Mouse (Mus musculus) frontal cortex, adult (tissue): Measurements from ENCODE around the gene Ripply1.

Experiments used
- ATAC-seq: cut with Nextera tagmentation; 2 replicates; pipeline ENCODE4 v1.9.2; 2017; ENCODE audit warnings: mild to moderate bottlenecking, moderate library complexity, mixed read lengths; ENCODE audit not compliant: low TSS enrichment

Ripply1 gene

DNA sequence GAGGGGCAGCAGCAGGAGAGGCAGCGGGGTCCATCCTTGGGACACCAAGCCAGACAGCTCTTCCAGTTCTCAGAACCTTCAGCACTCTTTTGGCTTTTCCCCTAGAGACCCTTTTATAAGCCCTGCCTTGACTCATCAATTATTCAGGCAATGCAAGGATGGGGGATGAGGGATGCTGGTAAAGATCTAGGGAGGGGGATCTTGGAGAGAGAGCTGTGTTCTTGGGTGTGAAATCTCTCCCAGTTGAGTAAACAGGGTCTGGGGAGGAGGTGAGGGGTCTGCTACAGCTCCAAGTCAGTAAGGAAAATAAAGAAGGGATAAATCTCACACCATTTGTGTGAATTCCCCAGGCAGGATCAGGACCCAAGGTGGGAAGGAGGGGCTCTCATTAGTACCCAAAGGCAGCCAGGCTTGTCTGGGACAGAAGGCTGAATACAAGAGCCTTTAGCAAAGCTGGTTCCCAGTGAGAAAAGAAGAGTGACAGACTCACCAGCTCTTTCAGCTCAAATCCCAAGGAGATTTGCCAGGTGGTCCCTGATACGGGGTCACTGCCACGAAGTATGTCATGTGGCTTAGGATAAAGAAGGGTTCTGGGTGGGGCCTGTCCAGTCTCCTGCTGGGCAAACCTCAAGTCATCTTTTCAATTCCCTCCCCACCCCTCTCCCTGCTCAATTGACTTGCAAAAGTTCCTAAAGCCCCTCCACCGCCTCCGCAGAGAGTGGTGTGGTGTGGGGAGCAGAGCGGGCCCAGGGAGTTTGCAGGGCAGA is at the start of gene Ripply1:
TSS of gene Ripply1 (minus strand) at position 76 of the 767 bp plus-strand sequence.
- no peak for ATAC-seq

DNA sequence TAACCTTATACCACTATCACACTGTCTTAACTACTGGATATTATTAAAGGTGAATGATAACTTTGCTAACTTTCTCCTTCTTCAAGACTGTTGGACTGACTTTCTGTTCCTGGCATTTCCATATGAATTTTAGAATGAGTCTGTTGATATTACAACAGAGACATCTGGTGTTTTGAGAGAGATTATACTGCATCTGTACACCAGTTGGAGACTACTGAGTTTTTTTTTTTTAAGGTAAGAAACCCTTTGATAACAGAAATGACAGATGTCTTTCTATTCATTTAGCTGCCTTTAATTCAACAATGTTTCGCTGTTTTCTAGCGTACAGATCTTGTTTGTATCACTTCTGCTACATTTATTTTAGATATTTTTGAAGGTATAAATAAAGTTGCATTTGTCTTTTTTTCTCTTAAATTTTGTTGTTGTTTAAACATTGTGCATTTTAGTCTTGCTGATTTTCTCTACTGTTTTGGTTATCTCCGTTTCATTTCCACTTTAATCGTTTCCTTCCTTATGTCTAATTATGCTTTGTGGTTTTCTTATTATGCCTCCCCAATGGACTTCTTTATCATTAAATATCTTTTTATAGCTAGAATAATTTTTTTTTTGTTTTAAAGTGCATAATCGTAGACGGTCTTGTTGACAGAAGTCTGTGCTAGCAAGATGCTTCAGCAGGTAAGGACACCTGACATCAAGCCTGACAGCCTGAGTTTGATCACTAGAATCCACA is 46.4 kb upstream of the Ripply1 start:
- ATAC-seq: no peak

DNA sequence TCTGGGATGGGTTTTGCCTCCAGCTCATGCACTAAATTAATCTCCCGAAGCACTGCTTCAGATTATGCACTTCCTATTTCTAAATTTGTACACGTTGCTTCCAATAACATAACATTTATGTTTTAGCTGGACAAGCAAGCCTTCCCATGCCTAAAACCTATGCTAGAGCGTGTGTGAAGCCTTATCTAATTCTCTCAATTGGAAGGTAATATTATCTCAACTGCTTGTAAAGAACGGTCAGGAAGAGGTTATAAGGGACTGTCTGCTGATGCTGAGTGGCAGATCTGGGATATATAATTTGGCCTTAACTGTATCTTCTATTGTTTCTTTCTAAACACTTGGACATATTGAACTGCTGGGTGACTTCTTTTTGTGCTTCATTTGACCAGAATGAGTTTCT is 44.8 kb upstream of the Ripply1 start:
- ATAC-seq: no peak

DNA sequence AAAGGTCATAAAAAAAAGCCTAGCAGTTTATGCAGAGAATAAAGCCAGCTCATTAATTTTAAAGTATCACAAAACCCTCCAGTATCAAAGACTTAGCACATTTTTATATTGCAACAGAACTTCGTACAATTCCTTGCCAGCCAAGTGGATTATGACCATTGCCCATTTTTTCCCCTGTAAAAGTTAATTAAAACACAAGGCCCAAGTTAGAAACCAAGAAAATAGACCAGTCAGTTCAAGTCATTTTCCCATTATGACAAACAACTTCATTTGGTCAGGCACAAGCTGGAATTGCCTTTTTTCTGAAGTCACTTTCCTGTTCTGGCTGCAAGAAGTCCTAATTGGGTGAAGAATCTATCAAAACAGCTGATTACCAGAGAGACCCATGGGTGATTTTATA is 43.2 kb upstream of the Ripply1 start:
- no peak for ATAC-seq

DNA sequence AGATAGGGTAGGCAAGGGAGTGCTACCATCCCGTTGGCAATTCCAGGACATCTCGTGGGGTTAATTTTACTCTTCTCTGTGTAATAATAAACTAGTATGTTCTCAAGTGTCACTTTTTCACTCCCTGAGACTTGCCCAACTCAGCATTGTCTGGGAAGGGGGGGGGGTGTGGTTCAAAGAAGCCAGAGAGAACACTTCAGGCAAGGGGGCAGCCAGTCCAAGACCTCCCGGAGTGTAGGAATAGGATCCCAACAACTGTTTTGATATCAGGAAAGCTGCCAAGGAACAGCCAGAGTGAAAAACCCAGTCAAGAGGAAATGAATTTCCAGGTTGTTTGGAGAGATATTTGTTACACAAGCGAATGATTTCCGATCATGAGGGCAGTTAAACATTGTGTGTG is 33.0 kb upstream of the Ripply1 start:
- ATAC-seq: no peak

DNA sequence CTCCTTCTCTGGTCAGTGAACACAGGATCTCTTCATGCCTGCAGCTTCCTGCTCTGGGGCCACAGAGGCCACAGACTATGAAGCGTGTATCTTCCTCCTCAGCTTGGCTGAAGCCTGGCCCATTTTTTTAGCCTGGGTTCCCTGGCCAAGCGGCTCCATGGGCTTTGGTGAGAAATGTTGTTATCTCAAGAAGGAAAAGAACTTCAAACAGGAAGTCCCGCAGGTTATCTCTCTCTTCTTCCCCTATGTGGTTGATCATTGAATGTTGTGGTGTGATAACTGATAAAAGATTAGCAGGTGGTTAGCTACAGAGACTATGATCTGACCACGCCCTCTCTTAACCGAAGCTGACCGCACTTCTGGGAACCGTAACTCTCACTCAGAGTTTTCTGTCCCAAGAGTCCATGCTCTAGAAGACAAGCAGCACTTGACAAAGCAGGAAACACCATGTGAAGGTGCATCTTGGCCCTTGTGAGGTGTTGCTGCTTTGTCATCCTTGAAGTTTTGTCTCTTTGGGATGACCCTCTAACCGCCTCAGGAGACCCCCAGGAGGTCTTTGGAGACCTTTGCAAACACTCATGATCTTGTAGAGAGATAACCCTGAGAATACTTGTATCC is 32.0 kb upstream of the Ripply1 start:
- no peak for ATAC-seq

DNA sequence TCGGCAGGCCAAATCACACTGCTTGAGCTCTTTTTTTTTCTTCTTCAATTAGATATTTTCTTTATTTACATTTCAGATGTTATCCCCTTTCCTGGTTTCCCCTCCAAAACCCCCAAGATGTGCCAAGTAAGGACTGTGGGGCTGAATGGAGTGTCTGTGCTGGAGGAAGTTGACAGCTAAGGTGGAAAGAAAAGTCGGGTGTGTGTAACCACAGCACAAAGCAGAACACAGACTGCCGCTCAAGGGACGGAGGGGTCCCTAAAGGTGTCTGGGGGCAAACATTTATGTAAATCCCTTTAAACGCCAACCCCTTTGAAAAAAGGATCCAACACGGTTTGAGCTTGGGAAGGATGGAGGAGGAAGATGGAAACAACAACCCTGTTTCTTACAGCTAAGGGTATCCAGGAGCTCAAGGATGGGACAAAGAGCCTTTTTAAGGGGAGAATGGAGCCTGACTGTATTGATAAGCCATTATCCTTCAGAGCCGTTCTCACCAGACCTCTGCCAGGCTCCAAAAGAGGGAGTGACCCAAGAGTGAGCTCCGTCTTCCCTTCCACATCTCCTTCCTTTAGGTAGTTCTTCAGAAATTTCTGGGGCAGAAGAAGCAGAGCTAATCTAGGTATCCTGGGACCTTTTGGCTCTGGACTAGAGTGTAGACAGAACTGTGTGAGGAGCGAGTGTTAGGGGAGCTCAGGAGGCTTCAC is 31.3 kb upstream of the Ripply1 start:
- no peak for ATAC-seq

DNA sequence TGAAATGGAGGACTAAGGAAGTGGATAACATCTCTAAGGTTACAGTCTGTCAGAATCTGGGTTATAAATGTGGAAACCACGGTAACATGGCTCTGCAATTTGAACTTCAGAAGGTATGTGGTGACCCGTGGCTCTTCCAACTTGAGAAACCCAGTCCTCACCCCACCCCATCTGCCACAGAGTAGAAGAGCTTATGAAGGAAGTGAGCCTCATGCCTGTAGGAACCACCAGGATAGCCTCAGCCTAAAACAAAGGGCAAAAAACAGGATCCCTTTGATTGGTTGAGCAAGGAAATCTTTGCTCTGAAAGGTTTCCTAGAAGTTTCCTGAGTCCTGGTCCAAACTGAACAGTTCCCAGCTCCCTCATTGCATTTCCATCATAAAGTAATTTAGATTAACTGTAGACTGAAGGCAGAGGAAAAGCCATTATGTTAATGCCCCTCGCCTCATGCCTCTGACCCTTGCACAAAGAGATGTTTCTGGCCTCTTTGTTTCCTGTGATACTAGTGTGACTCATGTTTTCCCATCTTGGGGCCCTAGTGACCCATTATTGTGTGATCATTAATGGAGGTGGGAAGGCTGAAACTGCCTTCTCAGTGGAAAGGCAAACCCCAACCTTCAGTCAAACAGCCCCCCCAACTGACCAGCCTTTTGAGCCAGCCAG is 30.6 kb upstream of the Ripply1 start:
- ATAC-seq: no peak

DNA sequence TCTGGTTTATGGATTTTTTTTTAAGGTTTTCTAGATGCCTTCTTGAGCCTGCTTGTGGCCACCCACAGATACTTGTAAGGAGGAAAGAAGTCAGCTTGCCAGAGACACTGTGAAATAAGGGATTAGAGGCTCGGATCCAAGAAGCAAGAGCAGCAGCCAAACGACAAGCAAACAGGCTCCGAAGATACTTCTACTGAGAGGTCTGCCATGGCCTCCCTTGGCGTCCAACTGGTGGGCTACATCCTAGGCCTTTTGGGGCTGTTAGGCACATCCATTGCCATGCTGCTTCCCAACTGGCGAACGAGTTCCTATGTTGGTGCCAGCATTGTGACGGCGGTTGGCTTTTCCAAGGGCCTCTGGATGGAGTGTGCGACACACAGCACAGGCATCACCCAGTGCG is 26.3 kb upstream of the Ripply1 start:
- peak; percentile 38; the same call in 1 of the 2 replicates for ATAC-seq

DNA sequence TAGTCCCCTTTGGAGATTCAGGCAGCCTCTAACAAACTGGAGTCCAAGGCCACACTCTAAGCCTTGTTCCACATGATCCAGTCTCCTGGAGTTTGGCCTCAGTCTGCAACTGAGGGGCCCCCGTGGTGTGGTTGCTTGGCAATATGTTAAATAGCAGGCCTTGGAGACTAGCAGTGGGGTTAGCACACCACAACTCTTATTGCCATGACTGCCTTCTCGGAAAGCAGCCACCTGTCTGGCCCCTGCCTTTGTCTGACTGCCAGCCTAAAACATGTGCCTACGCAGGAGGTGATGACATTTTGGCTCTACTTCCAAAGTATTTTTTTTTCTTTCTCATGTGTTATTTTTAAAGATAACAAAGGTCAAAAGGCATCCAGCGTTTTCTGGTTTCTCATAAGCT is 25.9 kb upstream of the Ripply1 start:
- ATAC-seq: no peak

DNA sequence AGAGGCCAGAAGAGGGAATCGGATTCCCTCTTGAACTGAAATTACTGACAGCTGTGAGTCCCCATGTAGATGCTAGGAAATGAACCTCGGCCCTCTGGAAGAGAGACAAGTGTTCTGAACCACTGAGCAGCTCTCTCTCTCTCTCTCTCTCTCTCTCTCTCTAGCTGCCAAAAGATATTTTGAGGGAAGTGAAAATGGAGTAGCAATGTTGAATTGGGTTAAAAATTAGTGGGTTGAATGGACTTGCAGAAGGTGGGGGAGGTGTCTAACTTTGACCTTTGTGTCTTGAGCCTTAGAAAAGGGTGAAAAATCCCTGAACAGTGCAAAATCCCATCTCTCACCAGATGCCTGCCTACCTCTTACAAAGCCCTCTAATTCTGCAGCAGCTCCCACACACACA is 25.2 kb upstream of the Ripply1 start:
- ATAC-seq: no peak

DNA sequence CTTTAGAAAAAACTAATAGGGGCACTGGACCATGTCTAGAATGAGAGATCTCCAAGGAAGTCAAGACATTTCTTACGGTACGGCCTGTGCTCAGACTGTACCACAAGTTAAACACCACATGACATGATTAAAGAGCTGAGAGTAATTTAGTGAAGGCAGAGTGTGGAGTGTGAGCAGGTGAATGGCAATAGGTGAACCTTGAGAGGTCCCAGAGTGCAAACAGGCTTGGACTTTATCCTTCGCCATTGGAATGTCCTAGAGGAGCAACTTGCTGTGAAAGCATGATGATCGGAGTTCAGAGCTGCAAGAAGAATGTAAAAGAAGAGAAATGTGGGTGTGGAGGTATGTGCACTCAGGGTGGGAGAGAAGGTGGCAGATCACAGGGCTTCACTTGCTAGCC is 23.8 kb upstream of the Ripply1 start:
- no peak for ATAC-seq

DNA sequence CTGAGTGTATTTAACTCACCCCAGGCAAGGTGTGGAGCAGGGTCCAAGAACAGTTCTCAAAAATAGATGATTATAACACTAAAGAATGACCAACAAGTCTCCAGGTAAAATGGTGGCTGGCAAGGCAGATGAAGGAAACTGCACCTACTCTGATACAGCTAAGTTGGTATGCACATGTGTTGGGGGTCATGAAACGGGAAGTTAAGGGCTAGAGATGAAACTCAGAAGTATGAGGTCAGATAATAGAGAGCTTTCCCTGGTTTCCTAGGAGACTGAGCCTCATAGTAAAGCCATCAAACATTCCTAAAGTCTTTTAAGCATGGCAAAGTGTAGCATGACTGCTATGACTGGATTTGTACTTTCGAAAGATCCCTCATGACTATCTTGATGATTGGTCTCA is 20.9 kb upstream of the Ripply1 start:
- no peak for ATAC-seq

DNA sequence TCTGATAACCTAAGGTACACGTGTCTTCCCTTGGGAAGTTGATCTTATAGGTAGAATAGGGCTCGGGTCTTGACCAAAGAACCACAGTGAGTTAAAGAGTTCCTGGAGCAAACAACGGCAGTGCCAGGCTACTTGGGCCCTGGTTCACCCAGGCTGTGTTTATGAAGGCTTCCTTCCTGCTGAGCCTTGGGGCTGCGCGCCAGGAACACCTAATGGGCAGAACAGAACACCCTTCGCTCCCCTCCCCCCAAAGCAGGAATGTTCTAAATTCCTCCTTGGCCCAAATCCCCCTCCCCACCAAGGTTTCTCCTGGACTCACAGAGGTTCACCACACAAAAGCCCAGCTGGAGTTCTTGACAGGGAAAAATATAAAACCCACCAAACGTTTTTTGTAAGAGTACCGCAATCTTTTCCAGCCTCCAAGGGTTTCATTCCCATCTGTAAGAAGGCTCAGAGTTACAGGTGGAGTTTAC is 18.3 kb upstream of the Ripply1 start, which contains the start of gene Cldn2:
TSS of gene Cldn2 (plus strand) at position 423 of the 473 bp plus-strand sequence.
- no peak for ATAC-seq

DNA sequence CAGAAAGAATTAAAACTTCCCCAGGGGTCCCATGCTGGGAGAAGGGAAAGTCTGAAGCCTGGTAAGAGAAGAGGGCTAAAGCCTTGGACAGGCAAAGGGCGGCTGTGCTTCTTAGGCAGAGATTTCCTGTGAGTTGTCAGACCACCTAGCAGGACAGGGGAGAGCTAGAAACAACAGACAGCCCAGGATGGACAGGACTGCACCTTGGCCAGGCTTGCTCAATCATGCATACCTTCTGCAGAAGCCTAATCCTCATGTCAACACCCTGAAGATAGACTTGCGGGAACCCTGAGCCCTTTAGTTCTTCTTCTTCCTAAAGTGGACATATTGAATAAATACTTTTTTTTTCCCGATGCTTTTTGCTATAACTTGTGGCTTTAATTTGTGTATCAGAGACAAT is 17.8 kb upstream of the Ripply1 start:
- ATAC-seq: no peak

DNA sequence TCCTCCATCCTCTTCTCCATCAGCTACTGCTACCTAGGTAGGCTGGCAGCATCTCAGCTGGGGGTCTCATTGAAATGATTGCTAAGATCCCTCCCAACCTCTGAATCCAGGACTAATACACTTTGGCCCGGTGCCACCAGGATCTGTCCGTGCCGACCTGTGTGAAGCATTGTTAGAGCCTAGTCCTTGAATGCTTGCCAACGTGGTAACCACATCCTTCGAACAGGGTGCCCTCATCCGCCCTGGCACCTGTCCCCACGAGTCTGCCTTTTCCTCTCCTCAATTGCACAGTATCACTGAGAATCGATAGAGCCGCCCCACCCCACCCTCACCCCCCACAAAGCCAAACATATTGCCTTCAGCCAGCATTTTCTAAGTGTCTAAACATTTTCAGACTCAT is 15.7 kb upstream of the Ripply1 start:
- no peak for ATAC-seq

DNA sequence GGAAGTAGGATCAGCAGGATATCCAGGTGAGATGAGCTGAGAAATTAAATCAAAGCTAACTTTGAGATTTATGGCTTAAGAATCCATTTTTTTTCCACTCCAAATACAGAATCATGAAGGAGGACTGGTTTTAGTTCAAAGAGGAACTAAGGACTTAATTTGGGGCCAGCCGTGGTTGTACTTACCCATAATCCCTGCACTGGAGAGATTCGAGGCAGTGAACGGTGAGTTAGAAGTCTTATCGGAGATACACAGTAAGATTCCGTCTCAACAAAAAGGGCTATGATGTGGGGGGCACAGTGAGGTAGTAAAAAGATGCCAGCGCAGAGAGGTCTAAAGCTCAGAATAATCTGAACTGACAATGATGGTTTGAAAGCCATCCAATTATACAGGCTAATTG is 13.9 kb upstream of the Ripply1 start:
- no peak for ATAC-seq

DNA sequence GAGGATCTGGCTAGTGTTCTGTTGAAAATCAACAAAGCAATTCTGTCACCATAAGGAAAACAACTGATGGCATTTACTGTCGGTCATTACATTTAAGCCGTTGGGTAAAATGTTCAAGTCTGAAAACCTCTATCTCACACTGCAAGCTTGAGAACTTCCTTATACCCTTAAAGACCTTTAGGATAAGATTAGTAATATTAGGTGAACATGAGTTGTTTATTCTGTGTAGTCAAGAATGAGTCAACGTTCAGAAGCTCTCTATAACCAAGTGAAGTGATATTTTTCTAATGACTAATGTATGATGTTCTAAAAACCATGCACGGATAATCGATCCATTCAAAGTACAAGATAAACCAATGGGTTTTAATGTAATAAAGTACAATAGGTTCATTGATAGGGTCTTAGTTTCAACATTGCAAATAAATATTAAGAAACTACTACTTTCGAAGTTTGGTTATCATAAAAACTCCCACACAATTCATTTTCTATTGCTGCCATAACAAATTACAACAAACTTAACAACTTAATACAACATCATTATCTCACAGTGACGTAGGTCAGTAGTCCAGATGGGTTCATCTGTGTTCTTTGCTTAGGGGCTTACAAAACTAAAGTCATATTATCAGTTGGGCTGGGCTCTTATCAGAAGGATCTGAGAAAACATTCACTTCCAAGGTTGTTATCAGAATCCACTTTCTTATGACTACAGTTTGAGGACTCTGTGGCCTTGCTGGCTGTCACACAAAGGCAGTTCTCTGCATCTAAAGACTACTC is 12.1 kb upstream of the Ripply1 start:
- ATAC-seq: no peak

DNA sequence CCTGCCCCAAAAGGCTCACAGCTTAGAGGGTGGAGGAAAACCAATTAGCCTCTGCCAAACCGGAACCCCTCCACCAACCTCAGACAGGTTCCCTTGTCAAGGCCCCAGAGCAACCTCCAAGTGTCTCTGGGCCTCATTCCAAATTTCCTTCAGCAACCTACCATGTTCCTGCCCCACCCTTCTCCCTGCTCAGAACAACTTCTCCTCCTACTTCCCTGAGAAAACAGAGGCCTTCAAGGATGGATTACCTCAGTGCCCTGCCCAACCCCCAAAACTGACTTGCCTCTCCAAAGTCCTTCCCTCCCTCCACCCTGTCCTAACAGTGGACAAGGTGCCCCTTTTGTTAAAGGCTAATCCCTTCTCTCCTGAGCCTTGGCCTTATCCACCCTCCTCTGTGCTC is 3.6 kb upstream of the Ripply1 start:
- no peak for ATAC-seq

DNA sequence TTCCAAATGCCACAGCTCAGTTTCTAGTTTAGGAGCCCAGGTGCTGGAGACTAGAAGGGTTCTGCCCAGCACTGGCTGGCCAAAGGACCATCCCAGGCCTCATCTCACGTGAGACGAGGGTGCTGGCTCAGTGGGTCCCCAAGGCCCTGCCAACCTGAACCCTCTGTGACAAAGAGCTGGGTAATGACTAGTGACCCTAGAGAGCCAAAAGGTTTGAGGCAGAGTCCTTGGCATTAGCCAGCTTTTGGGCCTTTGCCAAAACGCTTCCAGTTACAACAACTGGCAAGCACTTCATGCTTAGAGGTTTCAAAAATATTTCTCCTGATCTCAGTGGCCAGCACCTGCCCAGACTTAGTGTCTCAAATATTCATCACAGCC is 881 bp upstream of the Ripply1 start:
- no peak for ATAC-seq

DNA sequence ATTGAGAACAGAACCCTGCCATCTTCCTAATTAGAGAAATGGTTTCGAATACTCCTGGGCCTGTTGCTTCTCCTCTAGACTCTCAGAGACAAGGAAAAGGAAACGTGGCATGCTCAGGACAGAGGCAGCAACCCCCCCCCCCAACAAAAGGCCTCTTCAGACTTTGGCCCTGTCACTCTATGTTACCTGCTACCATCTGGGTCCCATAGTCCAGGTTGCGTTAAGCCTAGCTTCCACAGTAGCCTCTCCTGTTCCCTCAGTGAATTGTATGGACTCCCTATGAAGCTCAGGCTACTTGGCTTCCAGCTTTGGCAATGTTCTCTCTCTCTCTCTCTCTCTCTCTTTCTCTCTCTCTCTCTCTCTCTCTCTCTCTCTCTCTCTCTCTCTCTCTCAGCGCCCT is 590 bp downstream of the Ripply1 start:
- ATAC-seq: no peak
